Mouse (Mus musculus): ENCODE measurements at regions not wholly inside any gene's neighbourhood (a gene's known extent, or its start where the extent isn't known, plus 50 kb on each side); places are given as distances from the start of the nearest gene placed in this dataset.

GRCm38 (mm10) chr17:47249176-47249575, 119.5 kb upstream of the Mrps10 start:
- TF ChIP-seq POLR2A (IDR thresholded peaks at IDR 0.05; ENCODE audit: borderline replicate concordance, control insufficient read depth, low read depth, low read length) (no peak), CTCF (IDR thresholded peaks at IDR 0.05; ENCODE audit: control insufficient read depth, insufficient read depth, low read length) (no peak)
